Mouse (Mus musculus): Measurements from ENCODE around the gene Myadml2. TPM values are rescaled to one million over a fixed set of nuclear protein-coding genes. Genes with fewer than 3 reads are reported as not detected.

Myadml2 gene
- polyA plus RNA-seq, 1 experiment from 2014 or later: 0.61 TPM

DNA sequence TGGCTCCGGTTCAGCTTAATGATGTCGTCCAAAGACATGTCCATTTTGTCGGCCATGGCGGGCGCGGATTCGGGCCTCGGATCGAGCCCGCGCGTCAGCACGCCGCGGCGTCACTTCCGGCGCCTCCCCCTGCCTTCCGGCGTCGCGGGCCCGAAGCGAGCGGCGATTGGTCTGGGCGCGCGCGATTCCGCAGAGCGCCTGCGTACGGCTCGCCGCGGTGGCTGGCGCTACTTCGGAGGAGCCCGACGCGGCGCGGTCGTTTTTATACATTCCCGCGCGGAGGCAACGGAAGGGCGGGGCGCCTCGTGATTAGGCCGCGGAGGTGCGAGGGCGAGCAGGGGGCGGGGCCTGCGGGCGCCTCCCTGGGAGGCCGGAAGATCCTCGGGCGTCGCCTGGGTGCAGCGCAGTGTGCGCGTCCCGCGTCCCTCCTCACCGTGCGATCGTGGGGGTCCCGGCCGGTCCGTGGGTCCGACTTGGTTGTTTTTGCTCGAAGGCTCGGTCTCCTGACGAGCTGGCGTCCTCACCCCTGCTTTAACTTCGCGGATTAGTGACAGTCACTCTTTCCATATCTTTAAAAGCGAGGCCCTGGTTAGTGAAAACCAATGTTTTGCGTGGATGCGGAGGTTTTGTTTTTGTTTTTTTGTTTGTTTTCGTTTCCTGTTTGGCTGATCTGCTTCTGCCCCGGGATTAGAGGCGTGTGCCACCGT, 49.5 kb downstream of the Myadml2 start, which contains the start of the genes Alyref and Anapc11:
Gene Alyref, minus strand, starts transcription at position 83 of the 707 bp plus-strand sequence.
Gene Anapc11, plus strand, starts transcription at position 139 of the 707 bp plus-strand sequence.
- H3K4me1 ChIP-seq (ENCODE audit: control insufficient read depth, low read depth, low read length): peaks cover 38% of the 10 kb centered on the region
- peak within 1 kb of the TSS; percentile 92 for H3K4me3 ChIP-seq (ENCODE audit: low read depth, low read length)
- H3K9ac ChIP-seq (ENCODE audit: low read depth, low read length): peak within 1 kb of the TSS; percentile 97
- ATAC-seq (ENCODE audit: low read depth): peak; percentile 97
- no peaks in the 10 kb centered on the region for H3K27me3 ChIP-seq (ENCODE audit: control insufficient read depth, insufficient read depth, low read depth, low read length)
- peak within 1 kb of the TSS; percentile 95 for H3K27ac ChIP-seq (ENCODE audit: low read length)
- no peaks in the 10 kb centered on the region for H3K9me3 ChIP-seq (replicated peaks; ENCODE audit: control insufficient read depth, low read length)
- H3K36me3 ChIP-seq (ENCODE audit: control insufficient read depth, insufficient read depth): peaks cover 31% of the 10 kb centered on the region
- WGBS (ENCODE audit: insufficient replicate concordance): under 1% methylated on average over 87 of the region's 88 CpGs
- peak within 1 kb of the TSS; percentile 96 for H3K4me2 ChIP-seq (ENCODE audit: low read depth, low read length)

DNA sequence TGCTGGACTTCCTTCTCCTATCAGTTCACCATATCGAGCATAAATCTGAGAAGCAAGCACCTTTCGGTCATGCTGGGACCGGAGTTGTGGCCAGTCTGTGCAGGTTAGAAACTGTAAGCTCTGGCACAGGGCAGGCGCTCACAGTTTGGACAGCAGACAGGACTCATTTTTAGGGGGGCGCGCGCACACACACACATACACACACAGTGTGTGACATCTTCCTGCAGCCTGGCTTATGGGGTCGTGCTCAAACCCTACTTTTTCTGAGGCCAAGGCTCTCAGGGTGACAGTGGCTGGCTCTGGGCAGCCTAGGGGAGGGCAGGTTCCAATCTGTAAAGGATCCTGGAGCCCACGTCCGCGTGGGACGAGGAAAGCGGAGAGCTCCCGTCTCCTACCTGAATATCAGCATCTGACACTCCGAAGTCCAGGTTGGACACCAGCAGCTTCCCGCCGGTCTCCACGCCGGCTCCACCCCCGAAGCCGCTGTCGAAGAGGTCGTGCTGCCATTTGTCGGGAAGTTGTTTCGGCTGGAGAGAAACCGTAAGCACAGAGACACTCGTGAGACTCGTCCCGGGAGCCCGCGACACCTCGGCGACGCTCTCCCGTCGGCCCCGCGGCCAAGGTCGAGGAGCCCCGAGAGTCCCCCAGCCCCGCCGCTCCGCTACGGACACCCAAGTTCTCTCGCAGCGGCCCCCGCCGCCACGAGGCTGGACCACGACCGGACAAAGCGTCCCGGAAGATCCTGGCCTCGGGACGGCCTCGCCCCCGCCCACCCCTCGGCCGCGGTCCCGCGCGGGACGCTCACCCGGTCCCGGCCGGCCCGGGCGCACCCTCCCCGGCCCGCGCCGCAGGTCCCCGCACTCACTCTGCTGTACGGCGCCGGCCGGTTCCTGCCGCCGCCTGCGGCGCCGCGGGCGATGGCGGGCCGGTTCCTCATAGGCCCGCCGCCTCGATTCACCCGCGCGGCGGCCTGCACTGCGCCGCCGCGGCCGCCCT, 50.4 kb downstream of the Myadml2 start:
- Histone ChIP-seq H3K36me3 (ENCODE audit: control insufficient read depth, insufficient read depth) (peaks cover 40% of the 10 kb centered on the region), H3K27me3 (ENCODE audit: control insufficient read depth, insufficient read depth, low read depth, low read length) (no peaks in the 10 kb centered on the region), H3K4me1 (ENCODE audit: control insufficient read depth, low read depth, low read length) (peaks cover 29% of the 10 kb centered on the region), H3K4me3 (ENCODE audit: low read depth, low read length) (peak overlapping the region; percentile 92), H3K4me2 (ENCODE audit: low read depth, low read length) (peak overlapping the region; percentile 96), H3K9ac (ENCODE audit: low read depth, low read length) (peak overlapping the region; percentile 97), H3K27ac (ENCODE audit: low read length) (peak overlapping the region; percentile 95), H3K9me3 (replicated peaks; ENCODE audit: control insufficient read depth, low read length) (no peaks in the 10 kb centered on the region)
- WGBS (ENCODE audit: insufficient replicate concordance): 2% methylated on average over 84 of the region's 99 CpGs
- peak; percentile 18 for ATAC-seq (ENCODE audit: low read depth)

Small RNA genes within 50 kb of the gene (microRNA-seq; reads per million reads assigned to microRNA genes)
- gene Mir6936: 4.9 reads per million, percentile 16 among the genes with 10 or more reads in this experiment

Other genes with a start within 250 kb of the Myadml2 start
- gene Nploc4, start 210.4 kb downstream of the Myadml2 start, polyA plus RNA-seq (2015; fragmentation: Nextera tagmentation; extraction: Ambion mirVana): 18.5 and 19.0 TPM in 2 replicates
- not detected in 2 replicates for gene Tspan10, start 205.5 kb downstream of the Myadml2 start, polyA plus RNA-seq (2015; fragmentation: Nextera tagmentation; extraction: Ambion mirVana)
- gene Pde6g, start 194.7 kb downstream of the Myadml2 start, polyA plus RNA-seq (2015; fragmentation: Nextera tagmentation; extraction: Ambion mirVana): 0.09 and 0.13 TPM in 2 replicates
- gene Oxld1, start 190.1 kb downstream of the Myadml2 start, polyA plus RNA-seq (2015; fragmentation: Nextera tagmentation; extraction: Ambion mirVana): 9.1 and 9.3 TPM in 2 replicates
- gene Ccdc137, start 190.0 kb downstream of the Myadml2 start, polyA plus RNA-seq (2015; fragmentation: Nextera tagmentation; extraction: Ambion mirVana): 15.0 and 15.2 TPM in 2 replicates
- gene Arl16, start 180.6 kb downstream of the Myadml2 start, polyA plus RNA-seq (2015; fragmentation: Nextera tagmentation; extraction: Ambion mirVana): 12.4 and 12.5 TPM in 2 replicates
- gene Mrpl12, start 163.5 kb downstream of the Myadml2 start, polyA plus RNA-seq (2015; fragmentation: Nextera tagmentation; extraction: Ambion mirVana): 81.5 and 83.1 TPM in 2 replicates
- gene Slc25a10, start 156.3 kb downstream of the Myadml2 start, polyA plus RNA-seq (2015; fragmentation: Nextera tagmentation; extraction: Ambion mirVana): 37.0 and 38.9 TPM in 2 replicates
- 18.7 and 20.7 TPM in 2 replicates for gene Gcgr, start 117.5 kb downstream of the Myadml2 start, polyA plus RNA-seq (2015; fragmentation: Nextera tagmentation; extraction: Ambion mirVana)
- 38.5 and 39.1 TPM in 2 replicates for gene Mcrip1, start 98.4 kb downstream of the Myadml2 start, polyA plus RNA-seq (2015; fragmentation: Nextera tagmentation; extraction: Ambion mirVana)
- gene Ppp1r27, start 97.0 kb downstream of the Myadml2 start, polyA plus RNA-seq (2015; fragmentation: Nextera tagmentation; extraction: Ambion mirVana): 0.20 and 1.2 TPM in 2 replicates
- gene P4hb, start 74.9 kb downstream of the Myadml2 start, polyA plus RNA-seq (2015; fragmentation: Nextera tagmentation; extraction: Ambion mirVana): 793 and 897 TPM in 2 replicates
- 201 and 205 TPM in 2 replicates for gene Arhgdia, start 66.5 kb downstream of the Myadml2 start, polyA plus RNA-seq (2015; fragmentation: Nextera tagmentation; extraction: Ambion mirVana)
- 52.4 and 87.2 TPM in 2 replicates for gene Alyref, start 49.8 kb downstream of the Myadml2 start, polyA plus RNA-seq (2015; fragmentation: Nextera tagmentation; extraction: Ambion mirVana)
- gene Anapc11, start 49.7 kb downstream of the Myadml2 start, polyA plus RNA-seq (2015; fragmentation: Nextera tagmentation; extraction: Ambion mirVana): 66.8 and 67.8 TPM in 2 replicates
- gene Npb, start 39.7 kb downstream of the Myadml2 start, polyA plus RNA-seq (2015; fragmentation: Nextera tagmentation; extraction: Ambion mirVana): 16.2 and 16.4 TPM in 2 replicates
- gene Pcyt2, start 30.2 kb downstream of the Myadml2 start, polyA plus RNA-seq (2015; fragmentation: Nextera tagmentation; extraction: Ambion mirVana): 158 and 184 TPM in 2 replicates
- 27.3 and 28.0 TPM in 2 replicates for gene Sirt7, start 22.9 kb downstream of the Myadml2 start, polyA plus RNA-seq (2015; fragmentation: Nextera tagmentation; extraction: Ambion mirVana)
- gene Mafg, start 14.6 kb downstream of the Myadml2 start, polyA plus RNA-seq (2015; fragmentation: Nextera tagmentation; extraction: Ambion mirVana): 29.4 and 30.9 TPM in 2 replicates
- 4.8 and 5.1 TPM in 2 replicates for gene Pycr1, start 4.4 kb downstream of the Myadml2 start, polyA plus RNA-seq (2015; fragmentation: Nextera tagmentation; extraction: Ambion mirVana)
- gene Notum, start 13.0 kb upstream of the Myadml2 start, polyA plus RNA-seq (2015; fragmentation: Nextera tagmentation; extraction: Ambion mirVana): 0.15 and 0.20 TPM in 2 replicates
- gene Aspscr1, start 24.8 kb upstream of the Myadml2 start, polyA plus RNA-seq (2015; fragmentation: Nextera tagmentation; extraction: Ambion mirVana): 44.6 and 44.7 TPM in 2 replicates
- 78.1 and 87.1 TPM in 2 replicates for gene Cenpx, start 65.6 kb upstream of the Myadml2 start, polyA plus RNA-seq (2015; fragmentation: Nextera tagmentation; extraction: Ambion mirVana)
- 9.0 and 9.7 TPM in 2 replicates for gene Lrrc45, start 65.8 kb upstream of the Myadml2 start, polyA plus RNA-seq (2015; fragmentation: Nextera tagmentation; extraction: Ambion mirVana)
- gene Rac3, start 73.3 kb upstream of the Myadml2 start, polyA plus RNA-seq (2015; fragmentation: Nextera tagmentation; extraction: Ambion mirVana): 0.77 and 0.80 TPM in 2 replicates
- gene Dcxr, start 79.1 kb upstream of the Myadml2 start, polyA plus RNA-seq (2015; fragmentation: Nextera tagmentation; extraction: Ambion mirVana): 23.4 and 27.9 TPM in 2 replicates
- 0.31 TPM in 1 of 2 replicates, not detected in the other for gene Cbr2, start 84.0 kb upstream of the Myadml2 start, polyA plus RNA-seq (2015; fragmentation: Nextera tagmentation; extraction: Ambion mirVana)
- gene Hmga1b, start 114.6 kb upstream of the Myadml2 start, polyA plus RNA-seq (2015; fragmentation: Nextera tagmentation; extraction: Ambion mirVana): 1.5 and 1.6 TPM in 2 replicates
- gene Rfng, start 136.0 kb upstream of the Myadml2 start, polyA plus RNA-seq (2015; fragmentation: Nextera tagmentation; extraction: Ambion mirVana): 8.6 and 11.5 TPM in 2 replicates
- gene Gps1, start 136.1 kb upstream of the Myadml2 start, polyA plus RNA-seq (2015; fragmentation: Nextera tagmentation; extraction: Ambion mirVana): 61.6 and 64.7 TPM in 2 replicates
- 51.4 and 51.6 TPM in 2 replicates for gene Dus1l, start 148.2 kb upstream of the Myadml2 start, polyA plus RNA-seq (2015; fragmentation: Nextera tagmentation; extraction: Ambion mirVana)
- 20.3 and 24.2 TPM in 2 replicates for gene Fasn, start 176.4 kb upstream of the Myadml2 start, polyA plus RNA-seq (2015; fragmentation: Nextera tagmentation; extraction: Ambion mirVana)

All from liver, embryonic 16.5 days (tissue).